Mouse (Mus musculus) brain, embryonic 14.5 days (tissue): ENCODE measurements around the gene Aar2. TPM values are rescaled to one million over a fixed set of nuclear protein-coding genes. Genes with fewer than 3 reads are reported as not detected.
A peak's percentile ranks its signal among the peaks of the same experiment; 100 is the strongest.
"Not testable (repeated sequence)": the region's sequence is repeated elsewhere in the genome, so short reads cannot be mapped to it uniquely, and the experiment has no call there.

Experiments
- DNase-seq: peaks from one replicate; pipeline ENCODE4 v3.0.0-alpha.2; 2011; ENCODE audit warnings: low read depth
- CTCF ChIP-seq: fragments of 200-500 bp; IDR thresholded peaks from 2 replicates; pipeline ENCODE4 v1.5.1; 2012; ENCODE audit warnings: inconsistent platforms, mild to moderate bottlenecking, moderate library complexity, borderline replicate concordance; ENCODE audit not compliant: insufficient read depth, insufficient read length; ENCODE audit errors: extremely low read depth
- POLR2A ChIP-seq: fragments of 200-500 bp; IDR thresholded peaks from 2 replicates; pipeline ENCODE4 v1.6.1; 2012; ENCODE audit warnings: mild to moderate bottlenecking, inconsistent platforms, borderline replicate concordance; ENCODE audit not compliant: poor library complexity, insufficient read depth, insufficient read length, severe bottlenecking; ENCODE audit errors: extremely low read depth
- polyA plus RNA-seq: library from polyadenylated mRNA; depleted of rRNA; stranded (reverse); fragments of >200 nt; gene quantifications from 2 replicates; pipeline ENCODE4 v1.2.3, GENCODE M21; 2012; rRNA removed

Aar2 gene
- 36.4 and 37.8 TPM in 2 replicates for polyA plus RNA-seq

DNA sequence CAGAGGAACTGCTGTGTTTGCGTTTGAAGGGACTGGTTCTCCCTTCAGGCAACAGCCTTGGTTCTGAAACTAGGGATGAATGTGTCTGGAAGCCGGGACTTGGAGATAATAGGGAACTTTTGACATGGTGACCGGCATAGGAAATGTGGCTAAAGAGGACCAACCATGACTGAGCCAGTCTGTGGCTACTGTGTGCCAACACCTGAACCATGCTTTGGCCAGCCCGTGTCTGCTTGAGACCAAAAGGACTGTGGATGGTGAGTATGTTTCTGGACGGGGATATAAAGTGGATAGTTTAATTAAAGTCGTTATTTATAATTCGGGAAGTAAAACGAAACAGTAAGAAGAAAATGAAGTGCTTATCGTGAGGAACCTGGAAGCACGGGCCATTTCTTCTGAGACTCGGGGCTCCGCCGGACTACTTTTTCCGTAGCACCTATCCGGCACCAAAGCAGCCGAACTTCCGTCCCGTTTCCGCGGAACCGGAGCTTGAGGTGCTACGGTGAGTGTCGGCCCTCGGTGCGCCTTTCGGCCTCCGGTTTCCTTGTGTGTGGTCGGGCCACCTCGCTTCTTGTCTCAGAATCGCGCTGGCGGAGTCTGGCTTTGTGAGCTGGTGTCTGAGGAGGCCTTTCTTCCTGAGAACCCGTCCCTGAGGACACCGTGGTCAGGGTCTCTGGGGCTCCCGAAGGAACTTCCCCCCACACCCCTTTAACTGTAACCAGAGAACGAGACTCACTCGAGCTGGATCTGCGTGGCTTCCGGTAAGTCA lies at the start of gene Aar2:
TSS of gene Aar2 (plus strand) at position 462 of the 769 bp plus-strand sequence.
- peak; percentile 90 for DNase-seq
- TF ChIP-seq CTCF (no peak), POLR2A (peak; percentile 36; the same call in 1 of the 2 replicates)

DNA sequence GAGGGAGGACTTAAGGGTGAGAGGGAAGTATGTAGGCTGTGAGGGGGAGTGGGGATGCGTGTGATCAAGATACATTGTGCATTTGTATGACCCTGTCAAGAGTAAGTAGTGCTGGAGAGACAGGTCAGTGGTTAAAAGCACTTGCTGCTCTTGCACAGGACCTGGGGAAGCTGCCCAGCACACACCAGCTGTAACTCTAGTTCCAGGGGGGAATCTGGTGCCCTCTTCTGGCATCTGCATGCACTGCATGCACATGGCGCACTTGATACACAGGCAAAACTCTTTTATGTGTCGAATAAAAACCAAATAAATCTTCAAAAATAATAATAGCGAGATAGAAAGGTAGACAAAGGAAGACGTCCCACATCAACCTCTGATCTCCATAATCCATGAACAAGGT lies 49.5 kb upstream of the Aar2 start:
- TF ChIP-seq POLR2A (no peak), CTCF (peak; percentile 79)
- DNase-seq = peak; percentile 75

DNA sequence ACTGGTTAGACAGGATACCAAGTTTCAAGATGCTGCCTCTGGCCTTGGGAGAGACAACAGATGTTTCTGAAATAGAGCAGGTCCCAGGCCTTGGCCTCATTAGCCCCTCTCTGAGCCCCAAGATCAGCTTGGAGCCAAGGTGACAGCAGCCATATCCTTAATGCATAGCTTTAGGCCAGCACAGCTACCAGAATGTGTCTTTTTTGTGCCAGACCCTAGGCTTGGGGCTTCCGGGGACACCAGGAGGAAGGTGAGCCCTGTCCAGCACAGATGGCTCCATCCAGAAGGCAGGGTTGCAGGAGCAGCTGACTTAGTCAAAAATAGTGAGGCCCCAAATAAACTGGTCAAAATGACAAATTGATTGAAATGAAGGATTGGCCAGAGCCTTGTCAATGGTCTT lies 46.4 kb upstream of the Aar2 start:
- TF ChIP-seq CTCF (no peak), POLR2A (no peak)
- DNase-seq = no peak

DNA sequence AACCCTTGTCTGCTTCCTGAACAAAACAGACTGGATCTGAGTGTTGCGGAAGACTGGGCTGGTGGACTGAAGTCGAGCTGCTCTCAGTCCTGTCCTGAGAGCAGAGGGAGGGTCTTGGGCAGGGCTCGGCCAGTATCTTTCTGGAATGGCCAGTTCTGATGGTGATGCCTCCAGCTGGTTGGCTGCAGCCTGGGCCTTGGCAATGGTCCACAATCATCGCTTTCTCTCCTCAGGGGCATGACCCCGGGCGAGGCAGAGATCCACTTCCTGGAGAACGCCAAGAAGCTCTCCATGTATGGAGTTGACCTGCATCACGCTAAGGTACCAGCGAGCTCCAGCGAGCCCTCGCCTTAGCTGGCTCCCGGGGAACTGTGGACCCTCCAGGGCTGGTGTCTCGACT lies 41.9 kb upstream of the Aar2 start:
- DNase-seq = no peak
- TF ChIP-seq CTCF (no peak), POLR2A (no peak)

DNA sequence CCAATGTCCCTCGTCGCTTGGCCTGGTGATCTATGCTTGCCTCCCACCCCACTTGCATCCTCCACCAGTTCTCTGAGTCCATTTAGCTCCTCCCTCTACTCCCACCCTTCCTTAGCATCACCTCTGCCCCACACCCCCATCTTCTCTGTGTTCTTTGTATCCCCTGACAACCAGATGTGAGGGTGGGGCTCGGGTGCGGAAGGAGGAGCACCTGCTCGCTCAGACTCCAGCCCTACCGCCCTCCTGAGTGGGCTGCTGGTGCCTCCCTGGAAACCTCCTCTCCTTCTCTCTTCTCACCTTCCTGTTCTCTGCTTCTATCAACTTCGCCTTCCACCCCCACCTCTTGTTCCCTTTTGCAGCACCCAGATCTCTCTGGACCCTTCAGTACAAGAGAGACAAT lies 35.4 kb upstream of the Aar2 start:
- DNase-seq = no peak
- TF ChIP-seq CTCF (no peak), POLR2A (no peak)

DNA sequence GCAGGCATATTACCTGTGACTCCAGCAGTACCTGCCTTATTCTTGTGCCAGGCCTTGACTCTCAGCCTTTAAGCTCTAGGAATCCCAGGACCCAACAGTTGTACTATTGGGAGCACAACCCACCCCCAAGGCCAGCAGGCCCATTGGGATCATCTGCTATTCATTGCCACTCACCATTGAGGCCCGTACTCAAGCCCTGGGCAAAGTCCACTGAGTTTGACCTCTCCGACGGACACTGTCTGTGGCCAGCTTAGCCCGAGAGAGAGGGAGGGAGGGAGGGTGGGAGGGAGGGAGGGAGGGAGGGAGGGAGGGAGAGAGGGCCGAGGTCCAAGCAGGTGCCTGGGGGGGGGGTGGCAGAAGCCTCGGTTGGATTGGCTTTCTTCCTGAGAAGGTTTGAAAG lies 34.8 kb upstream of the Aar2 start:
- DNase-seq = no peak
- TF ChIP-seq POLR2A = no peak
- TF ChIP-seq CTCF = no peak

DNA sequence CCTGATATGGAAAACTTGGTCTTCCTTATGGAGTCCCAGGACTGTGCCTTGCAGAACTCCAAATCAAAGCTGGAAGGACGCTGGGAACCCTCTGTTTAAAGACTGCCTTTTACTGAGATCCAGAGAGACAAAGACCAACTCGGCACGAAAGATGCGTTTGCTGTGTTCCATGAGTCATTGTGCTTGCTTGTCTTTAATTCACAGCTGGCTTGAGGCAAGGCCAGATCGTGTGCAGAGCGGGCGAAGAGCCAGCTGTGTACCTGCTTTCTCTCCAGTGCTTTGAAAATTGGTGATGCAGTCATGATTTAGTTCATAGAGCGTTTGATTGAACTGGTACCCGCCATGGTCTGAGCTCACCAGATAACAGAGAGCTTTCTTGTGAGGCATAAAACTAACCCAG lies 32.3 kb upstream of the Aar2 start:
- TF ChIP-seq POLR2A = no peak
- no peak for TF ChIP-seq CTCF
- DNase-seq = no peak

DNA sequence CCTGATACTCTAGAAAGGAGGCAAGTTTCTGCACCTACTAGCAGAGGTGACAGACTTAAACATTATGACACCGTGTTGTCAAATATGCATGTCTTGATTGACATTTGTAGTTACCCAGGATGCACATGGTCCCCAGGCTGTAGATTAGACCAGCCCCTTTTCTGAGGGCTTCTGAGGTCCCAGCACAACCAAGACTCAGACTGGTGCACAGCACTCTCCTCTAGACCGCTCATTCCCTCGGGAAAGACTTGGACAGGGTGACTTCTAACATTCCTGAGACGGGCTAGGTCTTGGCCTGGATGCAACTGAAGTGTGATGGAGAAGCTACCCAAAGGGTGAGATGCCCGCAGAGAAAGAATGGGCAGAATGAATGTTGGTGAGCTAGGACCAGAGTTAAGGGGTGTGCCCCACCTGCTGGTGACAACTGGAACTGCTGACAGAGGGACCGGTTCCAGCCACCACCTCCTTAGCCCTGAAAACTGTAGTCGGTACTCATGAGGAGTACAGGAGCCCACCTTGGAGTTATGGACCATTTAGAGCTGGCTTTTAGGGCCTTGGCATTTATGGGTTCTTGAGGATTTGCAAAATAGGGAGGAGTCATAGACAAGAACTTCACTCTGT lies 31.7 kb upstream of the Aar2 start:
- TF ChIP-seq POLR2A (no peak), CTCF (peak; percentile 95)
- DNase-seq = peak; percentile 71

DNA sequence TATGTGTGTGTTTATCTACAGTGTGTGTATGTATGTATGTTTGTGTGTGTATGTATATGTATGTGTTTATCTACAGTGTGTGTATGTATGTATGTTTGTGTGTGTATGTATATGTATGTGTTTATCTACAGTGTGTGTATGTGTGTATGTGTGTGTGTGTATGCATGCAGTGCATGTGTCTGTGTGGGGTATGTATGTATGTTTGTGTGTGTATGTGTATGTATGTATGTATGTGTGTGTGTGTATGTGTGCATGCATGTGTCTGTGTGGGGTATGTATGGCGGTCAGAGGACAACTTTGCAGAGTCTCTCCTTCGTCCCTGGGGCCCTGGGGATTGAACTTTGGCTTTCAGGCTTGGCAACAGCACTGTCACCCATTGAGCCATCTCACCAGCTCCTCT lies 30.7 kb upstream of the Aar2 start:
- DNase-seq = not testable (repeated sequence)

DNA sequence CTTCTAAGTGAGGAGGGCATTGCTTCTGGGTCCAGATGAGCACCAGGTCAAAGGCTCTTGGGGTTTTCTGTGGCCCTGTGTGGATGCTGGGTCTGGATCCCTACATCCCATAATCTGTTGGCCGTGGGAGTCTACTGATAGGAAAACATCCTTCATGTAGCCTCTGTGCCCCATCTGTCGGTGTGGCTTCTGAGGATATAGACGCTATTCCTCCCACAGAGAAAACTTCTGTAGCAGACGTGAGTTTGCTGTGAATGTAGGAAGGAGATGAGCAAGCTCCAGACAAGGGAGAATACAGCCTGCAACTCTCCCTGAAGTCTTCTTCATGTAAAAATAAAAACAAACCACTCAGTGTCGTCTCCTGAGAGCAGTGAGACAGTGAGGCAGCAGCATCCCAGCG lies 29.1 kb upstream of the Aar2 start:
- DNase-seq = no peak
- TF ChIP-seq POLR2A (no peak), CTCF (no peak)

DNA sequence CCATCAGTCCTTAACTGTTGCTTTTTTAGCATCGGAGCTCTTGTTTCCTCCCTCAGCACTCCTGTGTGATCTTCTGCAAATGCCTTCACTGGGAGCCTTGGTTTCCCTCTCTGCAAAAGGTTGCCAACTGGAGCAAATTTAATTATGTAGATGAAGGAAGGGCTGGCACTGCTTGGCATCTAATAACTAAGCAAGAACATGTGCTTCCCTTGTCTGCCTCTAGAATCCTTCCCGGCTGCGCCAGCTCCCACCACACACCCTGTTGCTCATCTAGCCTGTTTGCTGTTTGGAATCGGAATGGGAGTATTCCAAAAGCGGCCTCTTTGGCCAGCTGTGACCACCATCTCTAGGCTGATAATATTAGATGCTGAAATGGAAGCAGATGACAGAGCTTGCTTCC lies 27.8 kb upstream of the Aar2 start:
- DNase-seq = peak; percentile 16
- no peak for TF ChIP-seq POLR2A
- no peak for TF ChIP-seq CTCF

DNA sequence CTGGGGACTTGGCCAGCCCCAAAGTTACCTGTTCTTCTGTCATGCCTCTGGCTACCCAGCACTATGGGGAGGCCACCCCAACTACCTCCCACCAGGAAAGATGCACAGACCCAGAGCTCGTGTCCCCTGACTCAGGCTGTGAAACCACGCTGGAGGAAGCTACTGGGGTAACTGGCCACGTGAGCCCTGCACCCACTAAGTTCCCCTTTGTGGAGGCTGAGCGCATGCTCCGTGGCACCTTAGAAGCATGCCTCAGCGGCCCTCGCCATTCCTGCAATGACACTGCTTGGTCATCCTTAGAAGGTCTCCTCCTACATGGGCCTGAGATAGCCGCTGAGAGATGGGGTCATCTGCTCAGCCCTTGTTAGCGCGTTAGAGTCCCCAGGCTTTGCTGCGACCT lies 24.4 kb upstream of the Aar2 start:
- DNase-seq = no peak
- TF ChIP-seq POLR2A (no peak), CTCF (no peak)

DNA sequence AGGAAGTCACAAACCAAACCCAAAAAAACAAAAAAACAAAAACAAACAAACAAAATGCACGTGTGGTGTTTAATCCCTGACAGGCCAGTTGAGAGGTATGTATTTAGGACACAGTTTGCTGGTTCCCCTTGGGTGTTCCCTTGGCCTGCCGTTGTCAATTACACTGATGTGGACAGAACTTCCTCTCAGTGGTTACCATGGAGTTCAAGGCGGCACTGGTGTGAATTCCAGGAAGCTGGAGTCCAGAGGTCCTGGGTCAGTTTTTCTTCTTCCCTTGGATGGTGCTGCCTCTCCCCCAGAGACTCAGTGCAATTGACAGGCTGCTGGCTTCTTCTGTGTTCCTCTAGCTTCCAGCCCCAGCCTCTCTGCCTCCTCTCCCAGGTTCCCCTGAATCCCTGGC lies 23.3 kb upstream of the Aar2 start:
- no peak for DNase-seq
- TF ChIP-seq CTCF (no peak), POLR2A (no peak)

DNA sequence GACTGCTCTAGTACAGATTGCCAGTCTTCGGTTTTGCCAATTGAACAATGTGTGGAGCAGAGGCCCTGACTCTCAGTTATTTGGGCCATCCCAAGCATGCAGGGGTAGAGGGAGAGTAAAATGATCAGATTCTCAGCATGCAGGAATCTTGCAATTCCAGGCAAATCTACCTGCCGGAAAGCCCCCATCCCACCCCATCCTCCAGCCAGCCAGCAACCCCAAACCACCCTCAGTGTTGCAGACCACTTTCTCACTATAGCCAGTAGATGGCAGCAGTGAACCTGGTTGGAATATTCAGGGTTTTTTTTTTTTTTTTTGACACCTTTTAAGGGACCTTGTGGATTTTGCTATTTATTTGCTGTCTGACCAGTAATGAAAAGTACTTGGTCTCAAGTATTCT lies 17.7 kb upstream of the Aar2 start:
- peak; percentile 66 for DNase-seq
- TF ChIP-seq POLR2A = no peak
- peak; percentile 69; the same call in 1 of the 2 replicates for TF ChIP-seq CTCF
